ENCODE assay signal across 18 mouse cellular contexts in the genomic region with DNA sequence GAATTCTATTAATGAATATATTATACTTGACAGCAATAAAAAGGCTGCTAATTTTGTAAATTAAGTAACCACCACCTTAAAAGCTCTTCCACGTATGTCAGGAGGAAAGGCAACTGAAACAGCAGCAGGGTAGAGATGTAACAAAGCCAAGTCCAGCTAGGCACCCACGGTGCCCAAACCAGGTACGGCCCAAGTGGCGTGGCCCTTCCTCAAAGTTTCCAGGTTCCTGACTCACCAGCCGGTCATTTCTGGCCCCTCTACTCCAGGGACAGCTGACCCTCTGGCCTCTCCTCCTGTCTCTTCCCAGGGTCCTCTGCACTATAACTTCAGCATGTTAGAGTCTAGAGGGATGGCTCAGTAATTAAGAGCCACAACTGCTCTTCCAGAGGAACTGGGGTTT.
"Had no signal": no experiment of that assay in that cellular context is flagged by ENCODE, and none has a peak within 500 bp of the region (broad histone marks: within the 10 kb centered on the region; RNA-seq: fewer than 3 reads in every experiment).

No protein-coding gene starts in this region.

- H3K27me3 ChIP-seq: liver, embryonic 13.5 days; neural tube, embryonic 13.5 days; neural tube, embryonic 15.5 days had no signal

- H3K9me3 ChIP-seq: liver, embryonic 13.5 days; midbrain, embryonic 10.5 days; neural tube, embryonic 13.5 days; neural tube, embryonic 15.5 days had no signal

- H3K4me3 ChIP-seq: liver, embryonic 13.5 days; midbrain, embryonic 10.5 days; myocyte; neural tube, embryonic 13.5 days; neural tube, embryonic 15.5 days had no signal

- H3K9ac ChIP-seq: neural tube, embryonic 13.5 days; neural tube, embryonic 15.5 days had no signal

- H3K27ac ChIP-seq: neural tube, embryonic 13.5 days; neural tube, embryonic 15.5 days had no signal

- ATAC-seq: midbrain, embryonic 16.5 days had no signal

- DNase-seq: liver, embryonic 13.5 days; lung, adult 2 months; lung, postnatal 10 days; lung, postnatal 4 days; midbrain, embryonic 14.5 days; retina, postnatal 1 day; right cerebral cortex, adult 18-20 months; right cerebral cortex, postnatal 25 days; right cerebral cortex, postnatal 4 days; spleen, adult 18-20 months; thymus, adult 18-20 months; thymus, postnatal 14 days; thymus, postnatal 36 days had no signal

- H3K4me2 ChIP-seq: liver, embryonic 13.5 days; neural tube, embryonic 13.5 days; neural tube, embryonic 15.5 days had no signal
